Mouse (Mus musculus) limb, embryonic 11.5 days (tissue): ENCODE results near the gene Atp8a2. TPM values are rescaled to one million over a fixed set of nuclear protein-coding genes. Genes with fewer than 3 reads are reported as not detected.

Source experiments
- ATAC-seq: fragments of 200-750 bp; cut with Nextera tagmentation; 2 replicates; pipeline ENCODE4 v1.8.0; 2017; ENCODE audit warnings: low read depth; ENCODE audit not compliant: insufficient number of reproducible peaks, low FRiP score, low TSS enrichment
- DNase-seq: peaks from one replicate; pipeline ENCODE4 v3.0.0-alpha.2; 2015; ENCODE audit warnings: low spot score
- H3K27ac ChIP-seq: fragments of 300-500 bp; sonication (generic); replicated peaks from 2 replicates; pipeline ENCODE4 v1.5.1; 2014; ENCODE audit warnings: low read depth, mild to moderate bottlenecking, low read length
- H3K27me3 ChIP-seq: fragments of 300-500 bp; sonication (generic); 2 replicates; pipeline ENCODE4 v1.6.1; 2014; ENCODE audit warnings: mild to moderate bottlenecking, low read length, mixed read lengths; ENCODE audit not compliant: control insufficient read depth, insufficient read depth
- H3K36me3 ChIP-seq: fragments of 300-500 bp; sonication (generic); 2 replicates; pipeline ENCODE4 v1.6.1; 2014; ENCODE audit warnings: mild to moderate bottlenecking, low read length, moderate library complexity, mixed read lengths; ENCODE audit not compliant: control insufficient read depth, insufficient read depth
- H3K4me1 ChIP-seq: fragments of 300-500 bp; sonication (generic); 2 replicates; pipeline ENCODE4 v1.6.1; 2014; ENCODE audit warnings: low read length, mixed read lengths; ENCODE audit not compliant: control insufficient read depth, insufficient read depth
- H3K4me2 ChIP-seq: fragments of 300-500 bp; sonication (generic); 2 replicates; pipeline ENCODE4 v1.6.1; 2014; ENCODE audit warnings: low read depth, mild to moderate bottlenecking, moderate library complexity; ENCODE audit not compliant: severe bottlenecking
- H3K4me3 ChIP-seq: fragments of 300-500 bp; sonication (generic); 2 replicates; pipeline ENCODE4 v1.5.1; 2014; ENCODE audit warnings: low read depth, low read length
- H3K9ac ChIP-seq: fragments of 300-500 bp; sonication (generic); 2 replicates; pipeline ENCODE4 v1.6.1; 2014; ENCODE audit warnings: mild to moderate bottlenecking, low read length
- H3K9me3 ChIP-seq: fragments of 300-500 bp; sonication (generic); 2 replicates; pipeline ENCODE4 v1.6.1; 2016; ENCODE audit warnings: low read length; ENCODE audit not compliant: control insufficient read depth
- WGBS: fragments of 180-500 bp; shearing (Covaris S2); extraction: QIAGEN DNeasy Blood & Tissue Kit; methylation state at CpG from one replicate; pipeline ENCODE4 v1.1.7; 2014; 5-methylcytosine and 5-hydroxymethylcytosine counted together
- polyA plus RNA-seq: library from polyadenylated mRNA; unstranded; fragments of >200 nt; fragmentation: Nextera tagmentation; extraction: Ambion mirVana; gene quantifications from 2 replicates; pipeline ENCODE4 v1.2.1, GENCODE M21; 2014

Atp8a2 gene
- polyA plus RNA-seq, 1 experiment from 2014 or later, result 2.7 TPM

DNA sequence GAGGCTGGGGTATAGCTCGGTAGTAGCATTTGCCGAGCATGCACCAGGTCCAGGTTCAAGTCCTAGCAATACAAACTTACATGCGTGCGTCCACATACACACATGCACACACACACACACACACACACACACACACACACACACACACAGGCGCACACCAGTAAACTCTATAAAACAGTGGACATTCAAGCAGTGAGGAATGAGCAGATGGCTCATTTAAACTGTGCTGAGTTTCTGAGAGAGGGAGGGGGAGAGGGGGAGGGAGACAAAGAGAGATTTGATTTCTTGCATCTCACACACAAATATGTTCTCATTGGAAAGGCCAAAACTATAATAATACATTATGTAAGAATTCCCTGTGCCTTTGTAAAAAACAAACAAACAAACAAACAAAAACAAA lies 980 bp downstream of the Atp8a2 start:
- Histone ChIP-seq H3K27ac (no peak overlapping the region), H3K36me3 (no peaks in the 10 kb centered on the region), H3K4me2 (no peak overlapping the region), H3K9ac (no peak overlapping the region), H3K4me1 (no peaks in the 10 kb centered on the region), H3K27me3 (no peaks in the 10 kb centered on the region), H3K9me3 (no peaks in the 10 kb centered on the region), H3K4me3 (no peak overlapping the region)
- no peak for ATAC-seq
- DNase-seq, result no peak
- 86% methylated on average over 5 of the region's 5 CpGs for WGBS

DNA sequence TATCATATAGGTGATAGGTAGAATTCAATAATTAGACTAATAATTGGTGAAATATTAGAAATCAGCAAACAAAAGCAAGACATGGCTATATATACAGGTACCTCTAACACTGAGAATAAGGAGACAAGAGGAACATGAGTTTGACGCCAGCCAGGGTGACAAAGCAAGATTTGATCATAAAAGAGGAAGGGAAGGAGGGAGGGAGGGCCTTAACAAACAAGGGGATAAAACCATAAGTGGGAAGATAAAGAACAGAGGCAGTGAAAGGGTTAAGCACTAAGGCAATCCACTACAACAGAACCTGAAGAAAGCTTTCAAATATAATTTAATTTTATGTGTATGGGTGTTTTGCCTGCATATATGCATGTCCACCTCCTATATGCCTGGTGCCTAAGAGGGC lies 2.4 kb downstream of the Atp8a2 start:
- Histone ChIP-seq H3K27me3 (no peaks in the 10 kb centered on the region), H3K4me1 (no peaks in the 10 kb centered on the region), H3K4me2 (no peak overlapping the region), H3K9me3 (no peaks in the 10 kb centered on the region), H3K27ac (no peak overlapping the region), H3K9ac (no peak overlapping the region), H3K4me3 (no peak overlapping the region), H3K36me3 (no peaks in the 10 kb centered on the region)
- ATAC-seq (no peak), DNase-seq (no peak)
- WGBS, result 71% methylated on average over 1 of the region's 1 CpGs

DNA sequence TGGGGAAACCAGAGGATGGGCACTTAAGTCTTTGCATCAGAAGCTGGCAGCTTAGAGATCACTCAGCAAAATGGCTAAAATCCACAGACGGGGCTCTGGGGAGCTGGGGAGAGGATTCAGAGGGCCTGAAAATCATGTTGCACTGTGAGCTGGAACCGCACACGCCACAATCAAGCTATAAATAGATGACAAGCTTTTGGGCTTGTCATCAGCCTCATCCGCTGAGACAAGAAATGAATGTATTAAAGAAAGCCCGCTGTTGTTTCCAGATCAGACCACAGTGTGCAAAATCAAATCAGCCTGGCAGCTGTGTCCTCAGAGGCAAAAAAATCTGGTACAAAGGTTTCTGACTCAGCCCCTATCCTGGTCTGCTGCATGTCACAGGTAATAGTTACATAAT lies 7.2 kb downstream of the Atp8a2 start:
- Histone ChIP-seq H3K27me3 (no peaks in the 10 kb centered on the region), H3K4me3 (no peak overlapping the region), H3K9ac (no peak overlapping the region), H3K36me3 (no peaks in the 10 kb centered on the region), H3K4me1 (no peaks in the 10 kb centered on the region), H3K4me2 (no peak overlapping the region), H3K9me3 (no peaks in the 10 kb centered on the region), H3K27ac (no peak overlapping the region)
- no peak for DNase-seq
- WGBS, result 91% methylated on average over 5 of the region's 5 CpGs
- no peak for ATAC-seq

DNA sequence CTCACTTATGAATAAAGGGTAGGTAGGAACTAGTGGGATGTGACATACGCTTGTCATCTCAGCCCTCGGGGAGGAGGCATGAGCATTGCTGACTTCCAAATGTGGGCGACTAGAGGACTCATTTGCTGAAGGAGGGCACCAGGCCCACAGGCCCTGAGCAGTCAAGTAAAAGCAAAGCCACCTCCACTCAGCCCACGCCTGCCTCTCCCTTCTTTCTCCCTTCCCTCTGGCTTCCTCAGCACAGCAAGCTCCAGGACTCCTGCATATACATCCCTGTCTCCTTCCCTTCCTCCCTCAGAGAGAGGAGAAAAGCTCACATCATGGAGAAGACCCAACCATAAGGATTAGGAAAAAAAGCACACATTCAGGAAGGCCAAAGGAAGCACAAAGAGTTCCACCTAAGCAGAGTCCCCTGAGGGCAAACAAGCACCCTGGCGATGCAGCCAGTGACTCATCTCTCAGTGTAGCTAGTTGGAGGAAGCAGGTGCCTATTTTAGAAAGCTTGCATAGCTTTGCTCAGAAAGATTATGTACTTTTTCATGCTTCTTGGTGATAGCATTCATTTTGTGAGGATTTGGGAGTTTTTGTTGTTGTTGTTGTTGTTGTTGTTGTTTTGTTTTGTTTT lies 8.7 kb downstream of the Atp8a2 start:
- no peaks in the 10 kb centered on the region for H3K9me3 ChIP-seq
- DNase-seq (no peak), ATAC-seq (no peak)
- H3K4me2 ChIP-seq, result no peak overlapping the region
- H3K4me3 ChIP-seq, result no peak overlapping the region
- no peaks in the 10 kb centered on the region for H3K36me3 ChIP-seq
- WGBS, result 82% methylated on average over 5 of the region's 5 CpGs
- no peak overlapping the region for H3K9ac ChIP-seq
- no peaks in the 10 kb centered on the region for H3K27me3 ChIP-seq
- H3K4me1 ChIP-seq, result no peaks in the 10 kb centered on the region
- H3K27ac ChIP-seq, result no peak overlapping the region

DNA sequence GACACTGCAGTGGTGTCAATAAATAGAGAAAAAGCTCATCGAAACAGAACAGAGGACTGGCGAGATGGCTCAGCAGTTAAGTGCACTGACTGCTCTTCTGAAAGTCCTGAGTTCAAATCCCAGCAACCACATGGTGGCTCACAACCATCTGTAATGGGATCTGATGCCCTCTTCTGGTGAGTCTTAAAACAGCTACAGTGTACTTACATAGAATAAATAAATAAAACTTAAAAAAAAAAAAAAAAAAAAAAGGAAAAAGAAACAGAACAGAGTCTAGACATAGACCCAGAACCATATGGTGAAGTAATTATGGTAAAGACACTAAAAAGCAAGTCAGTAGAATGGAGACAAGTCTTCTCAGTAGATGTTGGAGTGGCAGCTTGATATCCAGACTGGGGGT lies 15.7 kb downstream of the Atp8a2 start:
- Histone ChIP-seq H3K4me1 (no peaks in the 10 kb centered on the region), H3K27ac (no peak overlapping the region), H3K36me3 (no peaks in the 10 kb centered on the region), H3K27me3 (peaks cover 18% of the 10 kb centered on the region), H3K9me3 (no peaks in the 10 kb centered on the region), H3K4me3 (no peak overlapping the region), H3K9ac (no peak overlapping the region), H3K4me2 (no peak overlapping the region)
- DNase-seq (no peak), ATAC-seq (no peak)
- 90% methylated on average over 2 of the region's 2 CpGs for WGBS

DNA sequence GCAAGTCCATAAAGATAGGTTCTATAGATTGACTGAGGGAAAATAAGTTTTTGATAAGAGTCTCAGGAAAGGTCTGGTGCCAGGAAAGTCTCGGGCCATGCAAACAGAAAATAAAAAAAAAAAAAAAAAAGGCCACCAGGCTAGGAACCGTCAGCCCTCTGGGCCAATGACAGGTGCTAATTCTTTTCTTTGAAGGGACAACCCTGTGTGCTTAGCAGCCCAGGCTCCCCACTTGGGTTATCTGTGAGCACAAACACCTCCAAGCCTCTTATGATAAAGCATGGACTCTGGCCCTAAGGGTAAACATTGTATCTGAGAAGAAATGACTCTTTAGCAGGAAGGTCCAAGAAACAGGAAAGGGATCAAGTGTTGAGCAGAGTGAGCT lies 18.4 kb downstream of the Atp8a2 start:
- H3K27ac ChIP-seq, result no peak overlapping the region
- no peak overlapping the region for H3K4me2 ChIP-seq
- no peaks in the 10 kb centered on the region for H3K36me3 ChIP-seq
- H3K9me3 ChIP-seq, result no peaks in the 10 kb centered on the region
- H3K4me3 ChIP-seq, result no peak overlapping the region
- no peak overlapping the region for H3K9ac ChIP-seq
- peaks cover 20% of the 10 kb centered on the region for H3K27me3 ChIP-seq
- no peaks in the 10 kb centered on the region for H3K4me1 ChIP-seq
- no peak for ATAC-seq
- WGBS, result 30% methylated on average over 2 of the region's 2 CpGs
- DNase-seq, result no peak

DNA sequence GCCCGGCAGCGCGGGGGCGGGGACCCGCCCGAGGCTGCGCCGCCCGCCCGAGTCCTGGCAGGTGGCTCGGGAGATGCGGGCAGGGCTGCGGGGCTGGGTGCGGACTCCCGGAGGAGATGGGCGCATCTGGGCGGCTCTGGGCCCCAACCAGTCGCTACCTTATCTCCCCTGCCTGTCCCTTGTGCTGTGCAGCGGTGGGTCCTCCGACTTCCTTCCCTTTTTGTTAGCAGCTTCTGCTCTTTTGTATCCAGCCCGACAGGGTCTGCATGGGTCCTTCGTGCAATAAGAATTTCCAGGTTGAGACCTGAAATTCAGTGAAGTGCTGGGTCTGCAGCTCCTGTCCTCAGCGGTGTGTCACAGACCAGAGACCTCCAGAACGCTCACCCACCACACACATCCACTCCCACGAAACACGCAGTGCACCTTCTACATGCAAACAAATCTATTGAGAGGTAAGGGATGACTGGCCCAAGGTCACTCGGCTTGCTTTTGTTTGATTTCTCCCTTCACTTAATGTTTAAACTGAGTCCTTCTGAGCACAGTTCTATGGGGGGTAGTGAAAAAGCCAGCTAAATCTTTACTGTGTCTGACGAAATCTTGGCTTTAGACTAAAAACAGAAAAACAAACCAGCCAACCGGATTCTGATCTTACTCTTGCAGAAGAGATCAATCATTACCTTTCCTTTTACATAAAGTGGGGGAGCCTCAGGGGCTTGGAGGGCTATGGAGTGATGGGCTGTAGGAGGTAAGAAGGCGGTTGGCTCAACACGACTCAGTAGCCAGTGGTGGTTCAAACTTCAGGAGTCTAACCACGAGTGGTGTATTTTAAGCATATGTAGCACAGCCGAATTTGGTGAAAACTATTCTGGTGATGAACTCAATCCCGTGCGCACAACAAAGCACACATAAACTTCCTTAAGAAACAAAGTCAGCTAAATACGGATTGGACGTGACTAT lies 19.1 kb downstream of the Atp8a2 start:
- Histone ChIP-seq H3K27me3 (peaks cover 20% of the 10 kb centered on the region), H3K36me3 (no peaks in the 10 kb centered on the region), H3K4me2 (peak overlapping the region; percentile 98), H3K4me3 (peak overlapping the region; percentile 73), H3K9ac (peak overlapping the region; percentile 61), H3K27ac (no peak overlapping the region), H3K4me1 (no peaks in the 10 kb centered on the region), H3K9me3 (no peaks in the 10 kb centered on the region)
- WGBS, result 22% methylated on average over 33 of the region's 37 CpGs
- DNase-seq, result peak; percentile 43
- no peak for ATAC-seq

DNA sequence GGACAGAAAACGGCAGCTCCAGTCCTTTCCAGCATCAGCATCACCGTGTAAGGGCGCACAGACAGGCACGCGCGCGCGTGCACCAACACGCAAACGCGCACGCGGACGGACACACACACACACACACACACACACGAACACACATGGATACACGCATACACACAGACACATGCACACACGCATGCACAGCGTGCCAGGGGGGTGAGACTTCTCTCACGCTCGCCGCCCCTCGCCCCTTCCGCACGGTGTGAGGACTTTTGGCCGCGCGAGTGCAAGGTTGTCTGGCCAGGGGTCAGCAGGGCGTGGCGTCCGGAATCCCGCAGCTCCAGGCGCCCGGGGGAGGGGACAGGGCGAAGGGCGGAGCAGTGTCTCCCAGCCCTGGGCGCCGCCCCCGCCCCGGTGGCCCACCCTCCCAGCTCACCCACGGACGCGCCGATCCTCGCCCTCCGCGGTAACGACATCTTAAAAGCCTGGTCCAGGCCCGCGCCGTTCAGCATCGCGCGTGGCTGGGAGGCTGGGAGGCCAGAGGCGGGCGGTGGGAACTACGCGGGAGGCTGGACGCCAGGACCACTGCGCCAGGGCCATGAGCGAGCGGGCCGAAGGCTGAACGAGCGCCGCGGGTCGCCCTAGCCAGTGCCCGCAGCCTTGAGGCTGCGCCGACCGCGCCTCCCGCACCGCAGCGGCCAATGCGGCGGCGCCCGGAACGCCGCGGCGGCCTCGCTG lies 19.9 kb downstream of the Atp8a2 start:
- Histone ChIP-seq H3K36me3 (no peaks in the 10 kb centered on the region), H3K4me1 (no peaks in the 10 kb centered on the region), H3K4me3 (peak overlapping the region; percentile 73), H3K27me3 (peaks cover 20% of the 10 kb centered on the region), H3K27ac (no peak overlapping the region), H3K9ac (peak overlapping the region; percentile 61), H3K4me2 (peak overlapping the region; percentile 98), H3K9me3 (no peaks in the 10 kb centered on the region)
- ATAC-seq, result peak; percentile 62; the same call in 1 of the 2 replicates
- peak; percentile 60 for DNase-seq
- under 1% methylated on average over 58 of the region's 84 CpGs for WGBS
